Mouse (Mus musculus): ENCODE measurements at regions not wholly inside any gene's neighbourhood (a gene's known extent, or its start where the extent isn't known, plus 50 kb on each side); places are given as distances from the start of the nearest gene placed in this dataset.

- no peak for TF ChIP-seq CTCF (IDR thresholded peaks at IDR 0.05; ENCODE audit: borderline replicate concordance, control insufficient read depth, extremely low read depth, insufficient read depth, low read length, poor library complexity)
- no peak for TF ChIP-seq POLR2A (IDR thresholded peaks at IDR 0.05; ENCODE audit: control insufficient read depth, extremely low read depth, insufficient read depth, low read length, poor library complexity)
Observed at GRCm38 (mm10) chr10:10270297-10270696, 201.8 kb downstream of the Adgb start.
